8 mouse cellular contexts compared by ENCODE assay signal in genomic region chr11:96969746-96970145, GRCm38 (mm10). TPM values are rescaled to one million over a fixed set of nuclear protein-coding genes. Genes with fewer than 3 reads are reported as not detected.
A peak's percentile ranks its signal among the peaks of the same experiment; 100 is the strongest.
DNase-seq lines count a peak whose midpoint lies in the region; ATAC-seq and TF ChIP-seq lines count a peak whose summit lies in the region.

No protein-coding gene starts in this region.

- H3K36me3 ChIP-seq in E14TG2a.4 (ENCODE audit: insufficient read depth, low read length): peaks cover 40% of the 10 kb centered on the region
- H3K36me3 ChIP-seq in hindbrain, postnatal 0 days (ENCODE audit: insufficient read depth, low read length): no peaks in the 10 kb centered on the region
- H3K36me3 ChIP-seq in liver, embryonic 13.5 days: peaks cover 19% of the 10 kb centered on the region
- no peaks in the 10 kb centered on the region for H3K36me3 ChIP-seq in stomach, embryonic 16.5 days (ENCODE audit: control insufficient read depth, insufficient read depth, low read length)

- H3K4me3 ChIP-seq in E14TG2a.4 (replicated peaks; ENCODE audit: low read length): 0 out of 2 replicates have a peak overlapping the region, but pooled peaks have one; percentile 14
- no peak overlapping the region for H3K4me3 ChIP-seq in hindbrain, postnatal 0 days (ENCODE audit: low read length)
- H3K4me3 ChIP-seq in liver, embryonic 13.5 days (replicated peaks): 0 out of 2 replicates have a peak overlapping the region, but pooled peaks have one; percentile 32
- no peak overlapping the region for H3K4me3 ChIP-seq in stomach, embryonic 16.5 days (replicated peaks; ENCODE audit: low read length)

- DNase-seq in adrenal gland, adult (ENCODE audit: inconsistent age in 2 of 2, low spot score in 1 of 2): peak; percentile 58 to 80
- no peak for DNase-seq in adrenal gland, postnatal 25 days
- peak; percentile 96 for DNase-seq in fibroblast of lung, adult 2 months (ENCODE audit: low read depth)
- DNase-seq in hindbrain, postnatal 0 days (ENCODE audit: low spot score): peak; percentile 52
- DNase-seq in liver, embryonic 13.5 days: no peak
- DNase-seq in B cell, adult 2 months: no peak

- H3K4me2 ChIP-seq in hindbrain, postnatal 0 days (ENCODE audit: low read depth, low read length): no peak overlapping the region
- H3K4me2 ChIP-seq in liver, embryonic 13.5 days: peak overlapping the region; percentile 64
- peak overlapping the region; percentile 18; the same call in 1 of the 2 replicates for H3K4me2 ChIP-seq in stomach, embryonic 16.5 days (ENCODE audit: low read depth, low read length)

- H3K9me3 ChIP-seq in E14TG2a.4 (ENCODE audit: low read length): no peaks in the 10 kb centered on the region
- H3K9me3 ChIP-seq in hindbrain, postnatal 0 days (ENCODE audit: low read length): no peaks in the 10 kb centered on the region
- no peaks in the 10 kb centered on the region for H3K9me3 ChIP-seq in liver, embryonic 13.5 days (replicated peaks)
- H3K9me3 ChIP-seq in stomach, embryonic 16.5 days (replicated peaks; ENCODE audit: control insufficient read depth, low read length): no peaks in the 10 kb centered on the region

- 0 out of 2 replicates have a peak overlapping the region, but pooled peaks have one; percentile 31 for H3K9ac ChIP-seq in hindbrain, postnatal 0 days (replicated peaks; ENCODE audit: low read length)
- peak overlapping the region; percentile 64 for H3K9ac ChIP-seq in liver, embryonic 13.5 days
- H3K9ac ChIP-seq in stomach, embryonic 16.5 days (ENCODE audit: low read length): peak overlapping the region; percentile 49

- ATAC-seq in hindbrain, postnatal 0 days: peak; percentile 13; the same call in 1 of the 2 replicates
- 0 out of 2 replicates have a peak, but pooled peaks have one; percentile 1 for ATAC-seq in liver, embryonic 13.5 days (ENCODE audit: low read depth)
- peak; percentile 41 for ATAC-seq in stomach, embryonic 16.5 days (ENCODE audit: insufficient read depth, low FRiP score)

- H3K4me1 ChIP-seq in E14TG2a.4 (replicated peaks; ENCODE audit: low read depth, low read length): peaks cover 99% of the 10 kb centered on the region
- peaks cover 9% of the 10 kb centered on the region; the same call in 1 of the 2 replicates for H3K4me1 ChIP-seq in hindbrain, postnatal 0 days (ENCODE audit: insufficient read depth, low read length)
- peaks cover 94% of the 10 kb centered on the region for H3K4me1 ChIP-seq in liver, embryonic 13.5 days (replicated peaks)
- peaks cover 30% of the 10 kb centered on the region for H3K4me1 ChIP-seq in stomach, embryonic 16.5 days (ENCODE audit: control insufficient read depth, insufficient read depth, low read length)

- peak overlapping the region; percentile 73 for H3K27ac ChIP-seq in hindbrain, postnatal 0 days
- H3K27ac ChIP-seq in liver, embryonic 13.5 days: peak overlapping the region; percentile 88
- peak overlapping the region; percentile 92 for H3K27ac ChIP-seq in stomach, embryonic 16.5 days (ENCODE audit: low read length)

- no peaks in the 10 kb centered on the region for H3K27me3 ChIP-seq in E14TG2a.4 (ENCODE audit: insufficient read depth, low read length)
- H3K27me3 ChIP-seq in hindbrain, postnatal 0 days (ENCODE audit: insufficient read depth, low read length): no peaks in the 10 kb centered on the region
- no peaks in the 10 kb centered on the region for H3K27me3 ChIP-seq in liver, embryonic 13.5 days
- H3K27me3 ChIP-seq in stomach, embryonic 16.5 days (ENCODE audit: control insufficient read depth, insufficient read depth, low read length): no peaks in the 10 kb centered on the region

- TF ChIP-seq CTCF in E14TG2a.4 (conservative IDR thresholded peaks at IDR 0.05; ENCODE audit: low read length): no peak
- TF ChIP-seq CTCF in hindbrain, postnatal 0 days (IDR thresholded peaks at IDR 0.05; ENCODE audit: low read depth): no peak

- 48% methylated on average over 1 of the region's 1 CpGs for WGBS in hindbrain, postnatal 0 days
- 48% methylated on average over 1 of the region's 1 CpGs for WGBS in liver, embryonic 13.5 days (ENCODE audit: insufficient replicate concordance)
- WGBS in stomach, embryonic 16.5 days: 5% methylated on average over 1 of the region's 1 CpGs

RNA-seq across cellular contexts. Expression of gene Sp2, which starts 13.0 kb away (rescaled TPM):
- 18.2 and 18.8 TPM in 2 replicates for total RNA-seq in adrenal gland, postnatal 25 days (2021)
- total RNA-seq in hindbrain, postnatal 0 days (2014; rRNA removed): 7.3 and 8.8 TPM in 2 replicates
- 11.9 and 14.4 TPM in 2 replicates for polyA plus RNA-seq in hindbrain, postnatal 0 days (2015; fragmentation: Nextera tagmentation; extraction: Ambion mirVana)
- polyA plus RNA-seq in liver, embryonic 13.5 days (2015; fragmentation: Nextera tagmentation; extraction: Ambion mirVana): 13.0 and 15.3 TPM in 2 replicates
- polyA plus RNA-seq in stomach, embryonic 16.5 days (2015; fragmentation: Nextera tagmentation; extraction: Ambion mirVana): 13.4 and 14.6 TPM in 2 replicates

RNA-seq across cellular contexts. Expression of gene Pnpo, which starts 26.0 kb away (rescaled TPM):
- 32.0 and 36.3 TPM in 2 replicates for total RNA-seq in adrenal gland, postnatal 25 days (2021)
- total RNA-seq in hindbrain, postnatal 0 days (2014; rRNA removed): 31.5 and 37.2 TPM in 2 replicates
- polyA plus RNA-seq in hindbrain, postnatal 0 days (2015; fragmentation: Nextera tagmentation; extraction: Ambion mirVana): 37.3 and 38.3 TPM in 2 replicates
- 652 and 660 TPM in 2 replicates for polyA plus RNA-seq in liver, embryonic 13.5 days (2015; fragmentation: Nextera tagmentation; extraction: Ambion mirVana)
- 70.7 and 76.8 TPM in 2 replicates for polyA plus RNA-seq in stomach, embryonic 16.5 days (2015; fragmentation: Nextera tagmentation; extraction: Ambion mirVana)

RNA-seq across cellular contexts. Expression of gene Prr15l, which starts 41.8 kb away (rescaled TPM):
- 0.27 and 0.76 TPM in 2 replicates for total RNA-seq in adrenal gland, postnatal 25 days (2021)
- total RNA-seq in hindbrain, postnatal 0 days (2014; rRNA removed): 0.10 and 0.75 TPM in 2 replicates
- 0.19 and 0.71 TPM in 2 replicates for polyA plus RNA-seq in hindbrain, postnatal 0 days (2015; fragmentation: Nextera tagmentation; extraction: Ambion mirVana)
- polyA plus RNA-seq in liver, embryonic 13.5 days (2015; fragmentation: Nextera tagmentation; extraction: Ambion mirVana): 4.4 and 5.2 TPM in 2 replicates
- polyA plus RNA-seq in stomach, embryonic 16.5 days (2015; fragmentation: Nextera tagmentation; extraction: Ambion mirVana): 70.8 and 81.7 TPM in 2 replicates

RNA-seq across cellular contexts. Expression of gene Sp6, which starts 43.4 kb away (rescaled TPM):
- total RNA-seq in adrenal gland, postnatal 25 days (2021): 0.33 and 0.39 TPM in 2 replicates
- 0.18 and 0.99 TPM in 2 replicates for total RNA-seq in hindbrain, postnatal 0 days (2014; rRNA removed)
- 0.38 and 0.54 TPM in 2 replicates for polyA plus RNA-seq in hindbrain, postnatal 0 days (2015; fragmentation: Nextera tagmentation; extraction: Ambion mirVana)
- polyA plus RNA-seq in liver, embryonic 13.5 days (2015; fragmentation: Nextera tagmentation; extraction: Ambion mirVana): 0.05 and 0.08 TPM in 2 replicates
- polyA plus RNA-seq in stomach, embryonic 16.5 days (2015; fragmentation: Nextera tagmentation; extraction: Ambion mirVana): 6.1 and 9.7 TPM in 2 replicates

RNA-seq across cellular contexts. Expression of gene Cdk5rap3, which starts 53.5 kb away (rescaled TPM):
- 50.1 and 62.8 TPM in 2 replicates for total RNA-seq in adrenal gland, postnatal 25 days (2021)
- total RNA-seq in hindbrain, postnatal 0 days (2014; rRNA removed): 44.9 and 56.5 TPM in 2 replicates
- polyA plus RNA-seq in hindbrain, postnatal 0 days (2015; fragmentation: Nextera tagmentation; extraction: Ambion mirVana): 77.1 and 87.8 TPM in 2 replicates
- polyA plus RNA-seq in liver, embryonic 13.5 days (2015; fragmentation: Nextera tagmentation; extraction: Ambion mirVana): 39.6 and 44.4 TPM in 2 replicates
- 68.7 and 75.0 TPM in 2 replicates for polyA plus RNA-seq in stomach, embryonic 16.5 days (2015; fragmentation: Nextera tagmentation; extraction: Ambion mirVana)

Comparison
In these comparisons a context has a peak if more than half of its experiments do, and no peak if none do; other contexts are left out.
1. DNase-seq: peak in adrenal gland, adult (2 of 2), fibroblast of lung, adult 2 months (single experiment) and hindbrain, postnatal 0 days (single experiment); none in adrenal gland, postnatal 25 days (single experiment), liver, embryonic 13.5 days (single experiment) and B cell, adult 2 months (0 of 2).
2. H3K4me3 ChIP-seq: peak in E14TG2a.4 (single experiment) and liver, embryonic 13.5 days (single experiment); none in hindbrain, postnatal 0 days (single experiment) and stomach, embryonic 16.5 days (single experiment).
3. RNA of gene Prr15l, which starts 41.8 kb away (polyA plus RNA-seq): 70.8 to 81.7 TPM in stomach, embryonic 16.5 days; 4.4 to 5.2 TPM in liver, embryonic 13.5 days and 0.19 to 0.71 TPM in hindbrain, postnatal 0 days; every median in the first group is over 10 times any median in the second.
4. Peak in every context shown above with its lines, with median percentiles within 50 percentile points of each other: ATAC-seq, H3K27ac ChIP-seq and H3K9ac ChIP-seq.